Mouse (Mus musculus) forebrain, embryonic 11.5 days (tissue): ENCODE measurements around the gene Vps13c. TPM values are rescaled to one million over a fixed set of nuclear protein-coding genes. Genes with fewer than 3 reads are reported as not detected.

ENCODE experiments used
- ATAC-seq: fragments of 200-750 bp; cut with Nextera tagmentation; replicated peaks from 2 replicates; pipeline ENCODE4 v1.8.0; 2017; ENCODE audit warnings: moderate TSS enrichment; ENCODE audit not compliant: low FRiP score
- DNase-seq: peaks from one replicate; pipeline ENCODE4 v3.0.0-alpha.2; 2017; ENCODE audit warnings: low spot score
- H3K27ac ChIP-seq: fragments of 300-500 bp; sonication (generic); 2 replicates; pipeline ENCODE4 v1.5.1; 2014; ENCODE audit warnings: low read depth, low read length
- H3K27me3 ChIP-seq: fragments of 300-500 bp; sonication (generic); 2 replicates; pipeline ENCODE4 v1.6.1; 2014; ENCODE audit warnings: mild to moderate bottlenecking, low read length, mixed read lengths; ENCODE audit not compliant: control insufficient read depth, insufficient read depth
- H3K36me3 ChIP-seq: fragments of 300-500 bp; sonication (generic); 2 replicates; pipeline ENCODE4 v1.6.1; 2014; ENCODE audit warnings: mild to moderate bottlenecking, low read length, moderate library complexity, mixed read lengths; ENCODE audit not compliant: control insufficient read depth, insufficient read depth
- H3K4me1 ChIP-seq: fragments of 300-500 bp; sonication (generic); replicated peaks from 2 replicates; pipeline ENCODE4 v1.6.1; 2014; ENCODE audit warnings: low read length, mixed read lengths; ENCODE audit not compliant: control insufficient read depth, insufficient read depth
- H3K4me2 ChIP-seq: fragments of 300-500 bp; sonication (generic); 2 replicates; pipeline ENCODE4 v1.6.1; 2014; ENCODE audit warnings: low read depth, mild to moderate bottlenecking, low read length, moderate library complexity, mixed read lengths; ENCODE audit not compliant: severe bottlenecking
- H3K4me3 ChIP-seq: fragments of 300-500 bp; sonication (generic); 2 replicates; pipeline ENCODE4 v1.5.1; 2014; ENCODE audit warnings: low read depth, low read length
- H3K9ac ChIP-seq: fragments of 300-500 bp; sonication (generic); 2 replicates; pipeline ENCODE4 v1.6.1; 2014; ENCODE audit warnings: low read length
- H3K9me3 ChIP-seq: fragments of 300-500 bp; sonication (generic); 2 replicates; pipeline ENCODE4 v1.6.1; 2016; ENCODE audit warnings: low read length, mixed read lengths; ENCODE audit not compliant: control insufficient read depth
- WGBS: fragments of 180-500 bp; shearing (Covaris S2); extraction: QIAGEN DNeasy Blood & Tissue Kit; methylation state at CpG from one replicate; pipeline ENCODE4 v1.1.7; 2014; 5-methylcytosine and 5-hydroxymethylcytosine counted together
- polyA plus RNA-seq: library from polyadenylated mRNA; unstranded; fragments of >200 nt; fragmentation: Nextera tagmentation; extraction: Ambion mirVana; gene quantifications from 2 replicates; pipeline ENCODE4 v1.2.1, GENCODE M21; 2014

Vps13c gene
- polyA plus RNA-seq, 1 experiment from 2014 or later = 7.1 TPM

- no peaks in the 10 kb centered on the region for H3K9me3 ChIP-seq
- no peak overlapping the region for H3K4me3 ChIP-seq
- no peak overlapping the region for H3K4me2 ChIP-seq
- ATAC-seq = no peak
- H3K27ac ChIP-seq = no peak overlapping the region
- DNase-seq = no peak
- H3K36me3 ChIP-seq = no peaks in the 10 kb centered on the region
- 86% methylated on average over 5 of the region's 5 CpGs for WGBS
- H3K27me3 ChIP-seq = no peaks in the 10 kb centered on the region
- H3K9ac ChIP-seq = no peak overlapping the region
- H3K4me1 ChIP-seq = peaks cover 2% of the 10 kb centered on the region; the same call in 1 of the 2 replicates
Measured at GRCm38 (mm10) chr9:67842797-67843196, 2.6 kb downstream of the Vps13c start.

GRCm38 (mm10) chr9:67845012-67845411, 4.8 kb downstream of the Vps13c start:
- Histone ChIP-seq H3K9me3 (no peaks in the 10 kb centered on the region), H3K9ac (no peak overlapping the region), H3K4me2 (no peak overlapping the region), H3K27me3 (no peaks in the 10 kb centered on the region), H3K4me1 (peaks cover 2% of the 10 kb centered on the region; the same call in 1 of the 2 replicates), H3K4me3 (no peak overlapping the region), H3K36me3 (no peaks in the 10 kb centered on the region), H3K27ac (no peak overlapping the region)
- no peak for DNase-seq
- no peak for ATAC-seq
- WGBS = 91% methylated on average over 4 of the region's 4 CpGs

DNA sequence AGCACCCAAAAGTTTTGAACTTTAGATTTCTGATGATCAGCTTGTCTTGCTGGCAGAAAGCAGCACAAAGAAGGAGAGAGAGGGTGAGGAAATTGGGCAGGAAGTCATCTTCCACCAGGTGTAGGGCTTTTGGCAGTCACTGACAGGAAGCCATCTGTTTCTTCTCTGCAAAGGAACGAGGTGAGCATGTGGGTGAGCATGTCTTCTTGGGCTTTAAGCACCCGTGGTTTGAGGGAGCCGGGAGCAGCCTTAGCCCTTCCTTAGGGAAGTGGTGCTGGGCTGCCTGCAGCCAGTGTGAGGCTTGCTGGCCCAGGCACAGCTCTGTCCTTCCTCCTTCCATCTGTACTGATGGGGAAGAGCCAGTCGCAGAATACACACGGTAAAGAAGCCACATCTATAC, 5.5 kb downstream of the Vps13c start:
- H3K27me3 ChIP-seq = no peaks in the 10 kb centered on the region

DNA sequence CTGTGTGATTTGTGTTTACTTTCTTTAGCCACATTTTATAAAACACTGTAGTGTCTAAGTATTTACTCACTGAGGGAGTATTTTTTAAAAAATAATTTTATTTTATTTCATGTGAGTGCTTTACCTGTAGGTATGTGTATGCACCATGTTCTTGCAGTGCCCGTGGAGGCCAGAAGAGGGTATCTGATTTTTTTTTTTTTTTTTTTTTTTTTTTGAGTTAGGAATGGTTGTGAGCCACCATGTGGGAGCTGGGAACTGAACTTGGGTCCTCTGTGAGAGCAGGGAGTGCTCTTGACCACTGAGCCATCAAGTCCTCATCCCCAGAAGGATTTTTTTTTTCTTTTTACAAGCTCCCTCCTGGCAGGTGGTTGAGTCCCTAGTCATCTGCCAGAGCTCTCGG, 5.9 kb downstream of the Vps13c start:
- no peaks in the 10 kb centered on the region for H3K9me3 ChIP-seq
- H3K4me2 ChIP-seq = no peak overlapping the region
- DNase-seq = no peak
- no peak overlapping the region for H3K9ac ChIP-seq
- no peaks in the 10 kb centered on the region for H3K4me1 ChIP-seq
- 91% methylated on average over 2 of the region's 2 CpGs for WGBS
- no peak overlapping the region for H3K27ac ChIP-seq
- no peak overlapping the region for H3K4me3 ChIP-seq
- no peaks in the 10 kb centered on the region for H3K27me3 ChIP-seq
- no peak for ATAC-seq
- no peaks in the 10 kb centered on the region for H3K36me3 ChIP-seq

More for the DNA sequence above, 5.5 kb downstream of the Vps13c start:
- H3K9me3 ChIP-seq = no peaks in the 10 kb centered on the region
- ATAC-seq (no peak), DNase-seq (no peak)
- peaks cover 2% of the 10 kb centered on the region; the same call in 1 of the 2 replicates for H3K4me1 ChIP-seq
- H3K4me2 ChIP-seq = no peak overlapping the region
- no peak overlapping the region for H3K27ac ChIP-seq
- H3K4me3 ChIP-seq = no peak overlapping the region
- 91% methylated on average over 5 of the region's 5 CpGs for WGBS
- no peak overlapping the region for H3K9ac ChIP-seq
- no peaks in the 10 kb centered on the region for H3K36me3 ChIP-seq

GRCm38 (mm10) chr9:67847606-67848005, 7.4 kb downstream of the Vps13c start:
- no peaks in the 10 kb centered on the region for H3K36me3 ChIP-seq
- no peak overlapping the region for H3K4me3 ChIP-seq
- H3K9me3 ChIP-seq = no peaks in the 10 kb centered on the region
- no peak overlapping the region for H3K9ac ChIP-seq
- 86% methylated on average over 3 of the region's 3 CpGs for WGBS
- H3K27me3 ChIP-seq = no peaks in the 10 kb centered on the region
- H3K27ac ChIP-seq = no peak overlapping the region
- H3K4me2 ChIP-seq = no peak overlapping the region
- no peaks in the 10 kb centered on the region for H3K4me1 ChIP-seq
- DNase-seq (no peak), ATAC-seq (no peak)

GRCm38 (mm10) chr9:67849397-67849796, 9.2 kb downstream of the Vps13c start:
- Histone ChIP-seq H3K27ac (no peak overlapping the region), H3K27me3 (no peaks in the 10 kb centered on the region), H3K36me3 (no peaks in the 10 kb centered on the region), H3K4me2 (no peak overlapping the region), H3K4me3 (no peak overlapping the region), H3K4me1 (no peaks in the 10 kb centered on the region), H3K9me3 (no peaks in the 10 kb centered on the region), H3K9ac (no peak overlapping the region)
- ATAC-seq (no peak), DNase-seq (no peak)
- WGBS = 89% methylated on average over 12 of the region's 12 CpGs

GRCm38 (mm10) chr9:67849846-67850245, 9.7 kb downstream of the Vps13c start:
- Histone ChIP-seq H3K4me1 (no peaks in the 10 kb centered on the region), H3K27ac (no peak overlapping the region), H3K9ac (no peak overlapping the region), H3K4me2 (no peak overlapping the region), H3K9me3 (no peaks in the 10 kb centered on the region), H3K27me3 (no peaks in the 10 kb centered on the region), H3K4me3 (no peak overlapping the region), H3K36me3 (no peaks in the 10 kb centered on the region)
- no peak for DNase-seq
- WGBS = 96% methylated on average over 3 of the region's 3 CpGs
- no peak for ATAC-seq

DNA sequence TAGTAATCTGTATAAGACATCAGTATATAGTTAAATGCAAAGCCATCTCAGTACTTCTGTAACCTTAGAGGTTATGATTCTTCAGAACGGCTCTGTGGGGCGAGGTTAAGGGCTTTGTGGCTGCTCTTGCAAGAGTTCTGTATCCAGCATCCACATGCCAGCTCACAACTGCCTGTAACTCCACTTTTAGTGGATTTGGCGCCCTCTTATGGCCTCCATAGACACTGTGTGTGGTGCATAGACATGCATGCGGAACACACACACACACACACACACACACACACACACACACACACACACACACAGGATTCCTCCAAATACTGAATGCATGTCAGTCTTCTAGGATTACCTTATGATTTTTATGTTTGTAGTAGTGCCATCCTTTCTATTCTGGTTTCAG, 11.0 kb downstream of the Vps13c start:
- H3K27ac ChIP-seq = no peak overlapping the region
- 83% methylated on average over 4 of the region's 4 CpGs for WGBS
- H3K9ac ChIP-seq = no peak overlapping the region
- no peaks in the 10 kb centered on the region for H3K9me3 ChIP-seq
- no peak overlapping the region for H3K4me2 ChIP-seq
- H3K4me3 ChIP-seq = no peak overlapping the region
- no peaks in the 10 kb centered on the region for H3K27me3 ChIP-seq
- no peak for ATAC-seq
- H3K36me3 ChIP-seq = no peaks in the 10 kb centered on the region
- peak; percentile 56 for DNase-seq
- H3K4me1 ChIP-seq = no peaks in the 10 kb centered on the region

GRCm38 (mm10) chr9:67860273-67860672, 20.1 kb downstream of the Vps13c start:
- no peaks in the 10 kb centered on the region for H3K36me3 ChIP-seq
- no peaks in the 10 kb centered on the region for H3K4me1 ChIP-seq
- no peak overlapping the region for H3K4me3 ChIP-seq
- DNase-seq (no peak), ATAC-seq (no peak)
- no peak overlapping the region for H3K4me2 ChIP-seq
- no peak overlapping the region for H3K27ac ChIP-seq
- WGBS = 89% methylated on average over 2 of the region's 2 CpGs
- no peak overlapping the region for H3K9ac ChIP-seq
- H3K27me3 ChIP-seq = no peaks in the 10 kb centered on the region
- H3K9me3 ChIP-seq = no peaks in the 10 kb centered on the region
